Mouse (Mus musculus) gastrocnemius, postnatal 10 days (tissue): ENCODE results near the gene Cdc37l1. TPM values are rescaled to one million over a fixed set of nuclear protein-coding genes. Genes with fewer than 3 reads are reported as not detected.
"Not testable (repeated sequence)": the region's sequence is repeated elsewhere in the genome, so short reads cannot be mapped to it uniquely, and the experiment has no call there.

Experiments used
- DNase-seq: peaks from one replicate; pipeline ENCODE4 v3.0.0; 2021; ENCODE audit warnings: mixed read lengths
- long read RNA-seq, 2 experiments: library from polyadenylated mRNA; stranded (forward); transcript quantifications; one replicate each; pipeline ENCODE4 v2.0.0; 2021
- total RNA-seq, 2 experiments: library from RNA; stranded (reverse); gene quantifications; 2 replicates each; pipeline ENCODE4 v1.2.3; 2021

Cdc37l1 gene
- 10 to 100 TPM; 31.4 to 38.1 TPM for total RNA-seq
- long read RNA-seq, experiment 1, full-length matches to known transcripts = 49 of 60 reads
- long read RNA-seq, experiment 1, partial matches to known transcripts = 2 of 60 reads
- long read RNA-seq, experiment 1, other reads (novel, unspliced or antisense) = 9 of 60 reads
- long read RNA-seq, experiment 2, full-length matches to known transcripts = 40 of 49 reads
- long read RNA-seq, experiment 2, partial matches to known transcripts = 0 of 49 reads
- long read RNA-seq, experiment 2, other reads (novel, unspliced or antisense) = 9 of 49 reads

GRCm38 (mm10) chr19:28990194-28990589, at the start of gene Cdc37l1:
Gene Cdc37l1, plus strand, starts transcription at chr19:28990352.
- peak; percentile 99 for DNase-seq

GRCm38 (mm10) chr19:28941271-28941670, 48.9 kb upstream of the Cdc37l1 start:
- no peak for DNase-seq

- no peak for DNase-seq
Measured at GRCm38 (mm10) chr19:28946782-28947181, 43.4 kb upstream of the Cdc37l1 start.

GRCm38 (mm10) chr19:28947311-28947710, 42.8 kb upstream of the Cdc37l1 start:
- DNase-seq = no peak

GRCm38 (mm10) chr19:28951251-28951650, 38.9 kb upstream of the Cdc37l1 start:
- no peak for DNase-seq

- DNase-seq = no peak
Measured at GRCm38 (mm10) chr19:28963113-28963512, 27.0 kb upstream of the Cdc37l1 start.

GRCm38 (mm10) chr19:28963513-28963841, 26.7 kb upstream of the Cdc37l1 start:
- no peak for DNase-seq

- peak; percentile 69 for DNase-seq
Measured at GRCm38 (mm10) chr19:28963842-28964551, 26.2 kb upstream of the Cdc37l1 start, which contains the start of gene Plpp6. Gene Plpp6, plus strand, starts transcription at chr19:28963953.

- DNase-seq = no peak
Measured at GRCm38 (mm10) chr19:28964552-28964903, 25.6 kb upstream of the Cdc37l1 start.

GRCm38 (mm10) chr19:28967652-28968051, 22.5 kb upstream of the Cdc37l1 start, which contains the start of gene 4430402I18Rik:
Gene 4430402I18Rik, minus strand, starts transcription at chr19:28967800.
- no peak for DNase-seq

GRCm38 (mm10) chr19:28968178-28968577, 22.0 kb upstream of the Cdc37l1 start:
- no peak for DNase-seq

- no peak for DNase-seq
Measured at GRCm38 (mm10) chr19:28969231-28969630, 20.9 kb upstream of the Cdc37l1 start.

GRCm38 (mm10) chr19:28970251-28970650, 19.9 kb upstream of the Cdc37l1 start:
- DNase-seq = no peak

GRCm38 (mm10) chr19:28974862-28975611, 15.1 kb upstream of the Cdc37l1 start:
- peak; percentile 75 for DNase-seq

GRCm38 (mm10) chr19:28982617-28983016, 7.5 kb upstream of the Cdc37l1 start:
- no peak for DNase-seq

- no peak for DNase-seq
Measured at GRCm38 (mm10) chr19:28989515-28989914, 637 bp upstream of the Cdc37l1 start.

- no peak for DNase-seq
Measured at GRCm38 (mm10) chr19:28990590-28991221, 554 bp downstream of the Cdc37l1 start.

GRCm38 (mm10) chr19:28991391-28991790, 1.2 kb downstream of the Cdc37l1 start:
- DNase-seq = no peak

GRCm38 (mm10) chr19:28994870-28995269, 4.7 kb downstream of the Cdc37l1 start:
- DNase-seq = no peak

- DNase-seq = no peak
Measured at GRCm38 (mm10) chr19:28995366-28995765, 5.2 kb downstream of the Cdc37l1 start.

GRCm38 (mm10) chr19:28997976-28998630, 8.0 kb downstream of the Cdc37l1 start:
- no peak for DNase-seq

GRCm38 (mm10) chr19:29000321-29000720, 10.2 kb downstream of the Cdc37l1 start:
- not testable (repeated sequence) for DNase-seq
